In the genomic region with DNA sequence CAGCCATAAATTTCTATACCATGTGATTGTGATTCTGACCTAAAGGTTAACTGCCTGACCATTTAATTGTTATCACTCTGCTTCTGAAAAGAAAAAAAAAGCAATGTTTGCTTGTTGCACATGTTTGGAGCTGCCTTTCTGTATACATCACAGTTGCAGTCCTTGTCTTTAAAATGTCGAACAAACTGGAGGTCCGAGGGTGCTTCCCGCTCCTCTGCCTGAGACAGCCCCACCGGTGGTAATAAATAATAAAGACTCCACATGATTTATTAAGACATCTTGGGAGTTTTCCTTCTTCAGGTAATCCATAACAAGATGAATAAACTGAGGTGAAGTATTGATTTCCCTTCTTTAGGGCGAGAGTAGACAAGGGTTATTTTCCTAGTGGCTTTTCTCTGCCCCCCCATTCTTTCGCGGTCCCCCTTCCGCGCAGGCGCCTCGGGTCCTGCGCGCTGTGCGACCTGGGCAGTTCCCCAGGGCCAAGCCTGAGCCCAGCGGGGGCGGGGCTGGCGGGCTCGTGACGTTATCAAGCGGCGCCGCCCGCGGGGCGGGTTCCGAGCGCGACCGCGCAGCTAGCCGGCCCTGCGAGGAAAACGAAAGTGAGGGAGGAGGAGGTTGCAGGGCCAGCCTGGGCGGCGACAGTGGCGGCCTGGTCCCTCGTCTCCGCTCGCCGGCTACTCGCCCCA, we compare ENCODE assay signal across 8 mouse cellular contexts. TPM values are rescaled to one million over a fixed set of nuclear protein-coding genes. Genes with fewer than 3 reads are reported as not detected.
DNase-seq lines count a peak whose midpoint lies in the region; ATAC-seq and TF ChIP-seq lines count a peak whose summit lies in the region.

A gene (plus strand): TSS at position 520 of the 686 bp plus-strand sequence.

- peak; percentile 85 to 88 for TF ChIP-seq POLR2A in MEL (IDR thresholded peaks at IDR 0.05; ENCODE audit: control insufficient read depth in 1 of 2, insufficient read depth in 1 of 2, low read depth in 1 of 2, low read length in 2 of 2, poor library complexity in 1 of 2)
- peak; percentile 89 for TF ChIP-seq POLR2A in cerebellum, adult 2 months (IDR thresholded peaks at IDR 0.05; ENCODE audit: borderline replicate concordance, insufficient read depth, low read length)

- no peaks in the 10 kb centered on the region for H3K27me3 ChIP-seq in MEL (ENCODE audit: control insufficient read depth in 1 of 2, insufficient read depth in 2 of 2, low read length in 2 of 2)
- H3K27me3 ChIP-seq in cerebellum, adult 2 months (ENCODE audit: control insufficient read depth, insufficient read depth, low read length) = no peaks in the 10 kb centered on the region
- H3K27me3 ChIP-seq in lung, embryonic 16.5 days (ENCODE audit: control insufficient read depth, insufficient read depth, low read depth, low read length) = no peaks in the 10 kb centered on the region

- no peaks in the 10 kb centered on the region for H3K9me3 ChIP-seq in MEL (replicated peaks; ENCODE audit: insufficient read depth, low read length)
- no peaks in the 10 kb centered on the region for H3K9me3 ChIP-seq in lung, embryonic 16.5 days (ENCODE audit: control insufficient read depth, low read length)

- ATAC-seq in hematopoietic stem cell, adult 5-6 weeks (replicated peaks in 1 of 2; ENCODE audit: insufficient read depth in 1 of 2, low FRiP score in 2 of 2, low TSS enrichment in 1 of 2, low read depth in 1 of 2, poor library complexity in 2 of 2, severe bottlenecking in 2 of 2) = peak; percentile 89 to 96
- ATAC-seq in lung, embryonic 16.5 days (ENCODE audit: low read depth) = peak; percentile 99

- TF ChIP-seq EP300 in MEL (IDR thresholded peaks at IDR 0.05; ENCODE audit: low read depth in 1 of 2, low read length in 2 of 2) = peak in 1 of 2 experiments; percentile 37; a peak in 1 of 4 replicates

- peak within 1 kb of the TSS; percentile 86 for H3K9ac ChIP-seq in MEL (ENCODE audit: control insufficient read depth, low read depth, low read length, poor library complexity, severe bottlenecking)
- H3K9ac ChIP-seq in lung, embryonic 16.5 days (ENCODE audit: low read length) = peak within 1 kb of the TSS; percentile 96

- peaks cover 9 to 23% of the 10 kb centered on the region in 2 experiments for H3K36me3 ChIP-seq in MEL (ENCODE audit: control insufficient read depth in 1 of 2, insufficient read depth in 2 of 2, low read length in 2 of 2)
- peaks cover 8% of the 10 kb centered on the region for H3K36me3 ChIP-seq in lung, embryonic 16.5 days (ENCODE audit: control insufficient read depth, insufficient read depth, low read length)

- under 1% methylated on average over 41 of the region's 41 CpGs for WGBS in cerebellum, adult 2 months
- WGBS in lung, embryonic 16.5 days = under 1% methylated on average over 41 of the region's 41 CpGs

- H3K27ac ChIP-seq in MEL (ENCODE audit: control insufficient read depth, low read depth, low read length) = peak within 1 kb of the TSS; percentile 74
- H3K27ac ChIP-seq in cerebellum, adult 2 months (ENCODE audit: insufficient read depth, low read length) = peak within 1 kb of the TSS; percentile 98
- peak within 1 kb of the TSS; percentile 92 for H3K27ac ChIP-seq in lung, embryonic 16.5 days (ENCODE audit: low read length)

- peak; percentile 96 for DNase-seq in MEL (ENCODE audit: low read depth, low spot score)
- DNase-seq in cerebellum, adult 2 months = peak; percentile 96 to 98
- peak; percentile 94 for DNase-seq in forelimb bud, embryonic 11.5 days (ENCODE audit: low read depth, low spot score)
- DNase-seq in layer of hippocampus, adult 9-10 months (ENCODE audit: low spot score) = peak; percentile 79
- DNase-seq in ovary, postnatal 10 days (ENCODE audit: low spot score) = peak; percentile 92
- peak; percentile 85 to 92 for DNase-seq in thymus, postnatal 10 days (ENCODE audit: low spot score in 2 of 2)

- peak within 1 kb of the TSS; percentile 75 to 79 for H3K4me3 ChIP-seq in MEL (ENCODE audit: control insufficient read depth in 1 of 2, insufficient read depth in 1 of 2, low read depth in 2 of 2, low read length in 2 of 2)
- H3K4me3 ChIP-seq in cerebellum, adult 2 months (replicated peaks; ENCODE audit: insufficient read depth, low read depth, low read length) = peak within 1 kb of the TSS; percentile 95
- peak within 1 kb of the TSS; percentile 99 for H3K4me3 ChIP-seq in lung, embryonic 16.5 days (ENCODE audit: low read length)

- no peak for TF ChIP-seq CTCF in MEL (IDR thresholded peaks at IDR 0.05 in 2 of 3, conservative IDR thresholded peaks at IDR 0.05 in 1 of 3; ENCODE audit: control insufficient read depth in 1 of 3, insufficient read depth in 1 of 3, low read depth in 2 of 3, low read length in 3 of 3, poor library complexity in 1 of 3, severe bottlenecking in 1 of 3)
- TF ChIP-seq CTCF in cerebellum, adult 2 months (IDR thresholded peaks at IDR 0.05; ENCODE audit: borderline replicate concordance, insufficient read depth, low read depth, low read length) = no peak

- TF ChIP-seq RAD21 in MEL (IDR thresholded peaks at IDR 0.05; ENCODE audit: low read depth, low read length) = no peak

- H3K4me2 ChIP-seq in lung, embryonic 16.5 days (ENCODE audit: low read depth, low read length) = peak within 1 kb of the TSS; percentile 81

- peaks cover 13% of the 10 kb centered on the region for H3K79me2 ChIP-seq in MEL (ENCODE audit: control insufficient read depth, insufficient read depth, low read length, poor library complexity)

- peaks cover 12 to 21% of the 10 kb centered on the region in 2 experiments for H3K4me1 ChIP-seq in MEL (ENCODE audit: control insufficient read depth in 1 of 2, insufficient read depth in 2 of 2, low read length in 2 of 2)
- no peaks in the 10 kb centered on the region; the same call in 1 of the 2 replicates for H3K4me1 ChIP-seq in cerebellum, adult 2 months (ENCODE audit: control insufficient read depth, insufficient read depth, low read length)
- H3K4me1 ChIP-seq in lung, embryonic 16.5 days (replicated peaks; ENCODE audit: control insufficient read depth, insufficient read depth, low read length) = peaks cover 3% of the 10 kb centered on the region

TF ChIP-seq in MEL, 35 proteins besides CTCF, POLR2A, EP300 and RAD21:
- TF ChIP-seq MEF2A (IDR thresholded peaks at IDR 0.05; ENCODE audit: extremely low read depth, insufficient replicate concordance, low read depth, low read length, poor library complexity, severe bottlenecking) (no peak), MAZ (IDR thresholded peaks at IDR 0.05; ENCODE audit: low read depth, low read length) (peak; percentile 92; the same call in 1 of the 2 replicates), POLR2AphosphoS2 (IDR thresholded peaks at IDR 0.05; ENCODE audit: low read length) (peak; percentile 68; the same call in 1 of the 2 replicates), CHD2 (IDR thresholded peaks at IDR 0.05; ENCODE audit: low read length) (no peak), HCFC1 (IDR thresholded peaks at IDR 0.05; ENCODE audit: low read depth, low read length) (peak; percentile 86), E2F4 (IDR thresholded peaks at IDR 0.05; ENCODE audit: borderline replicate concordance, low read depth, low read length) (peak; percentile 74; the same call in 1 of the 2 replicates), USF1 (IDR thresholded peaks at IDR 0.05; ENCODE audit: low read depth, low read length) (peak; percentile 59), SMC3 (IDR thresholded peaks at IDR 0.05; ENCODE audit: low read depth, low read length) (no peak), MXI1 (IDR thresholded peaks at IDR 0.05; ENCODE audit: low read depth, low read length) (peak; percentile 84), SIN3A (IDR thresholded peaks at IDR 0.05; ENCODE audit: low read length) (peak; percentile 71; the same call in 1 of the 2 replicates), GABPA (IDR thresholded peaks at IDR 0.05; ENCODE audit: low read depth, low read length) (no peak), MAX (IDR thresholded peaks at IDR 0.05; ENCODE audit: low read length) (peak; percentile 41; the same call in 1 of the 2 replicates), NRF1 (IDR thresholded peaks at IDR 0.05; ENCODE audit: insufficient read depth, low read depth, low read length, poor library complexity, severe bottlenecking) (peak; percentile 86), ELF1 (IDR thresholded peaks at IDR 0.05; ENCODE audit: low read depth, low read length) (peak; percentile 30; the same call in 1 of the 2 replicates), NELFE (IDR thresholded peaks at IDR 0.05; ENCODE audit: low read depth, low read length) (peak; percentile 82), TCF12 (IDR thresholded peaks at IDR 0.05; ENCODE audit: low read depth, low read length) (peak; percentile 62; the same call in 1 of the 2 replicates), ETS1 (IDR thresholded peaks at IDR 0.05; ENCODE audit: low read depth, low read length) (peak; percentile 58; the same call in 1 of the 2 replicates)

RNA-seq across cellular contexts. Expression of the gene that starts here (rescaled TPM):
- 77.9 and 82.2 TPM in 2 replicates for total RNA-seq in MEL (2012; rRNA removed)
- polyA plus RNA-seq in MEL (2012; ENCODE audit: insufficient read depth in 1 of 2, insufficient read length in 2 of 2, low read depth in 1 of 2, low replicate concordance in 2 of 2, missing spikeins in 1 of 2) = 10 to 100 TPM; 47.3 to 99.6 TPM
- polyA plus RNA-seq in cerebellum, adult 2 months (2012; rRNA removed) = 96.5 and 99.1 TPM in 2 replicates
- total RNA-seq in hematopoietic stem cell, adult 5-6 weeks (2017) = 127 and 160 TPM in 2 replicates
- polyA plus RNA-seq in lung, embryonic 16.5 days (2015; fragmentation: Nextera tagmentation; extraction: Ambion mirVana) = 128 and 138 TPM in 2 replicates

Comparison
In these comparisons a context has a peak if more than half of its experiments do, and no peak if none do; other contexts are left out.
1. Peak in every context shown above with its lines: DNase-seq, ATAC-seq, H3K4me3 ChIP-seq and H3K27ac ChIP-seq.